Mouse (Mus musculus): ENCODE data around the gene Scrn3. TPM values are rescaled to one million over a fixed set of nuclear protein-coding genes. Genes with fewer than 3 reads are reported as not detected.
A peak's percentile ranks its signal among the peaks of the same experiment; 100 is the strongest.

Gene Scrn3
- polyA plus RNA-seq, 1 experiment from 2014 or later, result 8.3 TPM

GRCm38 (mm10) chr2:73385172-73385571 is 72.8 kb downstream of the Scrn3 start:
- Histone ChIP-seq H3K4me1 (replicated peaks) (peaks cover 6% of the 10 kb centered on the region), H3K9me3 (no peaks in the 10 kb centered on the region), H3K4me3 (peak overlapping the region; percentile 76; the same call in 1 of the 2 replicates), H3K27ac (no peak overlapping the region), H3K27me3 (ENCODE audit: insufficient read depth, poor library complexity, severe bottlenecking) (peaks cover 16% of the 10 kb centered on the region; the same call in 1 of the 2 replicates), H3K36me3 (no peaks in the 10 kb centered on the region)
- no peak for DNase-seq (ENCODE audit: low spot score)
- WGBS, result 91% methylated on average over 4 of the region's 4 CpGs

GRCm38 (mm10) chr2:73385641-73386355 is 73.4 kb downstream of the Scrn3 start:
- DNase-seq (ENCODE audit: low spot score), result no peak
- Histone ChIP-seq H3K4me1 (replicated peaks) (peaks cover 6% of the 10 kb centered on the region), H3K27ac (peak overlapping the region; percentile 85), H3K27me3 (ENCODE audit: insufficient read depth, poor library complexity, severe bottlenecking) (peaks cover 16% of the 10 kb centered on the region; the same call in 1 of the 2 replicates), H3K36me3 (no peaks in the 10 kb centered on the region), H3K4me3 (peak overlapping the region; percentile 76), H3K9me3 (no peaks in the 10 kb centered on the region)
- WGBS, result 2% methylated on average over 29 of the region's 29 CpGs

GRCm38 (mm10) chr2:73386356-73387046 is 74.1 kb downstream of the Scrn3 start, which contains the start of gene Gpr155:
Gene Gpr155 (minus strand): TSS chr2:73386572.
- no peaks in the 10 kb centered on the region for H3K36me3 ChIP-seq

More at GRCm38 (mm10) chr2:73386356-73387046, 74.1 kb downstream of the Scrn3 start, which contains the start of gene Gpr155:
- WGBS, result under 1% methylated on average over 44 of the region's 44 CpGs
- H3K9me3 ChIP-seq, result no peaks in the 10 kb centered on the region
- peak within 1 kb of the TSS; percentile 76 for H3K4me3 ChIP-seq
- H3K4me1 ChIP-seq (replicated peaks), result peaks cover 6% of the 10 kb centered on the region
- peak; percentile 100 for DNase-seq (ENCODE audit: low spot score)
- peaks cover 16% of the 10 kb centered on the region; the same call in 1 of the 2 replicates for H3K27me3 ChIP-seq (ENCODE audit: insufficient read depth, poor library complexity, severe bottlenecking)
- peak within 1 kb of the TSS; percentile 85 for H3K27ac ChIP-seq

Other genes starting within 250 kb of the Scrn3 start
- 76.8 and 105 TPM in 2 replicates for gene Ola1, start 93.7 kb upstream of the Scrn3 start, polyA plus RNA-seq (2016; fragmentation: Nextera tagmentation; extraction: Ambion mirVana)
- gene Sp9, start 40.7 kb upstream of the Scrn3 start, polyA plus RNA-seq (2016; fragmentation: Nextera tagmentation; extraction: Ambion mirVana), result 1.9 and 2.3 TPM in 2 replicates
- gene Cir1, start 100 bp downstream of the Scrn3 start, polyA plus RNA-seq (2016; fragmentation: Nextera tagmentation; extraction: Ambion mirVana), result 11.7 and 14.9 TPM in 2 replicates
- 1.7 and 3.1 TPM in 2 replicates for gene Gpr155, start 74.0 kb downstream of the Scrn3 start, polyA plus RNA-seq (2016; fragmentation: Nextera tagmentation; extraction: Ambion mirVana)
- 8.6 TPM in 2 replicates for gene Wipf1, start 217.1 kb downstream of the Scrn3 start, polyA plus RNA-seq (2016; fragmentation: Nextera tagmentation; extraction: Ambion mirVana)